Mouse (Mus musculus): ENCODE results near the gene Plekhg5. TPM values are rescaled to one million over a fixed set of nuclear protein-coding genes. Genes with fewer than 3 reads are reported as not detected.

The Plekhg5 gene
- polyA plus RNA-seq, 1 experiment from 2014 or later = 5.0 TPM

- Histone ChIP-seq H3K4me2 (ENCODE audit: low read length) (peak overlapping the region; percentile 34), H3K9ac (ENCODE audit: low read length) (no peak overlapping the region), H3K4me1 (ENCODE audit: control insufficient read depth, insufficient read depth, low read length) (peaks cover under 1% of the 10 kb centered on the region), H3K27me3 (replicated peaks; ENCODE audit: control insufficient read depth, insufficient read depth, low read length) (peaks cover 98% of the 10 kb centered on the region), H3K27ac (ENCODE audit: low read depth, low read length) (no peak overlapping the region), H3K9me3 (replicated peaks; ENCODE audit: control insufficient read depth, low read length) (no peaks in the 10 kb centered on the region), H3K4me3 (ENCODE audit: low read depth, low read length) (peak overlapping the region; percentile 10; the same call in 1 of the 2 replicates), H3K36me3 (ENCODE audit: control insufficient read depth, insufficient read depth, low read length) (no peaks in the 10 kb centered on the region)
- DNase-seq (ENCODE audit: low spot score) (no peak), ATAC-seq (no peak)
- WGBS = 3% methylated on average over 56 of the region's 56 CpGs
These were observed 53.1 kb downstream of the Plekhg5 start for GRCm38 (mm10) chr4:152125161-152126025.

DNA sequence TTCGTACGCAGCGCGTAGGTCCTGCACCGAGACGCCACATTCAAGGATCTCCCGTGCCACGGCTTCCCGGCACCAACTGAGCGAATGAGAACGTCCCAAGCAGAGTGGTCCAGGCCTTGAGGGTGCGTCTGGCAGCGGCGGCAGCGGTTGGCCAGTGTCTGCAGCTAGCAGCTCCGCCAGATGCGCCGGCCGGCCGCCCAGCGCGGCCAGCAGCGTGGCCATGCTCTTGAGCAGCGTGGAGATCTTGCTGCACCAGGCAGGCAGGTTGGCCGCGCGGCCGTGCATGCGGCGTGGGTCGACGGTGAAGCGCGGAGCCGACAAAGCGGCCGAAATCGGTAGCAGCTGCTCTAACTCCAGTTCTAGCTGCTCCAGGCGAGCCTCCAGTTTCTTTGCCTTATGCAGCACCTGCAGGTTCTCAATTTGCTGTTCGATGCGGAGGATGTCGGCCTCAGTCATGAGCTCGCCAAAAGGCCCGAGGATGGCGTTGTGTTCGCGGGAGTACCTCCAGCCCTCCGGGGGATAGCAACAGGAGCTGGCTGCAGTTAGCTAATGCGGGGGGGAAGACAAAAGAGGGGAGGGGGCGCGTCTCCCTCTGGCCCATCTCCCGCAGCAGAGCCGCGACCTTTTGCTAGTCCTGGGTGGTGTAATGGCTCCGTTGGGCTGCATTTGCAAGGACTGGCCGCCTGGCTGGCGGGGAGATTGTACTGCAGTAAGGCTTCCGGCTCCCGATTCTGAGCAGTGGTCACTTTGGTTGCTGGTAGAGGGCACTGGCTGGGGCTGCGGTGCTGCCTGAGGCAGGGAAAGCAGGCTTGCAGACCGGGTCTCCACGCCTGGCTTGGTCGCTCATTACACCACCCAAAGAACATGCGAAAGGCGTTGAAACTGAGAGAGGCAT lies 54.0 kb downstream of the Plekhg5 start:
- Histone ChIP-seq H3K4me3 (ENCODE audit: low read depth, low read length) (peak overlapping the region; percentile 10; the same call in 1 of the 2 replicates), H3K9me3 (replicated peaks; ENCODE audit: control insufficient read depth, low read length) (no peaks in the 10 kb centered on the region), H3K27ac (ENCODE audit: low read depth, low read length) (no peak overlapping the region), H3K36me3 (ENCODE audit: control insufficient read depth, insufficient read depth, low read length) (no peaks in the 10 kb centered on the region), H3K27me3 (replicated peaks; ENCODE audit: control insufficient read depth, insufficient read depth, low read length) (peaks cover 99% of the 10 kb centered on the region), H3K4me2 (ENCODE audit: low read length) (peak overlapping the region; percentile 34), H3K9ac (ENCODE audit: low read length) (peak overlapping the region; percentile 21; the same call in 1 of the 2 replicates), H3K4me1 (ENCODE audit: control insufficient read depth, insufficient read depth, low read length) (peaks cover 9% of the 10 kb centered on the region; the same call in 1 of the 2 replicates)
- 3% methylated on average over 65 of the region's 65 CpGs for WGBS
- ATAC-seq (no peak), DNase-seq (ENCODE audit: low spot score) (no peak)

DNA sequence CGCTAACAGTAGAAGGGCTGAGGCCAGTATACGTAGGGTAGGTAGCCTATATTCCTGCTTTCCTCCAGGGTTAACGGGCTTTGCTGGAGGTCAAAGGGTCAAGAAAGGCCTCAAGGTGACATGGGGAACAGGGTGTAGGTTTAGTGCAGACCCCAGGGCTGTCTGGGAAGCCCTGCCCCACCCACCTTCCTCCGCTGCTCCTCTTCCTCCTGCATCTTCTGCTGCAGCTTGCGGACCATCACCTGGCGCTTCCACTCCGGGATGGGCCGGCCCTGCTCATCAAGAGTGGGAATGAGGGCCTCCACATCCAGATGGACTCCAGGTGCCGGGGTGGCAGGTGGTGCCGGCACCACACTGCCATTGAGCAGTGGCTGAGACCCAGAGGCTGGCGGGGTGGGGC lies 55.6 kb downstream of the Plekhg5 start:
- Histone ChIP-seq H3K27ac (ENCODE audit: low read depth, low read length) (no peak overlapping the region), H3K4me1 (ENCODE audit: control insufficient read depth, insufficient read depth, low read length) (peaks cover 9% of the 10 kb centered on the region; the same call in 1 of the 2 replicates), H3K9ac (ENCODE audit: low read length) (no peak overlapping the region), H3K4me2 (ENCODE audit: low read length) (no peak overlapping the region), H3K4me3 (ENCODE audit: low read depth, low read length) (no peak overlapping the region), H3K36me3 (ENCODE audit: control insufficient read depth, insufficient read depth, low read length) (no peaks in the 10 kb centered on the region), H3K27me3 (replicated peaks; ENCODE audit: control insufficient read depth, insufficient read depth, low read length) (peaks cover 100% of the 10 kb centered on the region), H3K9me3 (replicated peaks; ENCODE audit: control insufficient read depth, low read length) (no peaks in the 10 kb centered on the region)
- DNase-seq (ENCODE audit: low spot score) (no peak), ATAC-seq (no peak)
- WGBS = 79% methylated on average over 11 of the region's 11 CpGs

- H3K4me2 ChIP-seq (ENCODE audit: low read length) = no peak overlapping the region
- H3K9ac ChIP-seq (ENCODE audit: low read length) = no peak overlapping the region
- H3K4me3 ChIP-seq (ENCODE audit: low read depth, low read length) = no peak overlapping the region
- ATAC-seq (no peak), DNase-seq (ENCODE audit: low spot score) (no peak)
- H3K36me3 ChIP-seq (ENCODE audit: control insufficient read depth, insufficient read depth, low read length) = no peaks in the 10 kb centered on the region
- 53% methylated on average over 5 of the region's 5 CpGs for WGBS
- no peak overlapping the region for H3K27ac ChIP-seq (ENCODE audit: low read depth, low read length)
- H3K4me1 ChIP-seq (ENCODE audit: control insufficient read depth, insufficient read depth, low read length) = peaks cover 9% of the 10 kb centered on the region; the same call in 1 of the 2 replicates
- H3K9me3 ChIP-seq (replicated peaks; ENCODE audit: control insufficient read depth, low read length) = no peaks in the 10 kb centered on the region
- H3K27me3 ChIP-seq (replicated peaks; ENCODE audit: control insufficient read depth, insufficient read depth, low read length) = peaks cover 96% of the 10 kb centered on the region
These were observed 56.5 kb downstream of the Plekhg5 start for GRCm38 (mm10) chr4:152128784-152129183.

DNA sequence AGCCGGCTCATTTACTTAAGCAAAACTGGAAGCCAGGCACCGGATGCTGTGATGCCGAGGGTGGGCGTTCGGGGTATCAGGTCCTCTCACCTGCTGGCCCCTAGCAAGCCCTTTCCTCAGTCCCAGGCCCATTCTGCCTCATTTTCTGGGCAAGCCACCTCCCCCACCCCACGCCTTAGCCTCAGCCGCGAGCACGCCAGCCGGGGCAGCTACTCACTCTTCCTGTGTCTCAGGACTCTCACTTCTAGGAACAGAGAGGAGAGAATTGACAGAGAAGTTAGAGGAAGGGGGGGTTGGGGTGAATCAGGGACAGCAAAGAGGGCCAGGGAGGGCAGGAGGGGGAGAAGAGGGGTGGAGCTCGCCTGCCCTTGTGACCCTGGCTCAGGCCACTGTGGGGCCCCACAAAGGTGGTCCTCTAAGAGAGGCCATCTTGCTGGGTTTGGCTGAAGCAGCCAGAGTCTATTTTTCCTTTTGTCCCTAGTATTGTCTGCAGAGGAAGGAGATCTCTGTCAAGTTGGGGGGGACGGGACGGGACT lies 57.2 kb downstream of the Plekhg5 start:
- DNase-seq (ENCODE audit: low spot score) (no peak), ATAC-seq (no peak)
- H3K4me1 ChIP-seq (ENCODE audit: control insufficient read depth, insufficient read depth, low read length) = peaks cover 9% of the 10 kb centered on the region; the same call in 1 of the 2 replicates
- no peak overlapping the region for H3K4me3 ChIP-seq (ENCODE audit: low read depth, low read length)
- H3K9ac ChIP-seq (ENCODE audit: low read length) = no peak overlapping the region
- H3K4me2 ChIP-seq (ENCODE audit: low read length) = no peak overlapping the region
- peaks cover 90% of the 10 kb centered on the region for H3K27me3 ChIP-seq (replicated peaks; ENCODE audit: control insufficient read depth, insufficient read depth, low read length)
- WGBS = 23% methylated on average over 13 of the region's 13 CpGs
- H3K9me3 ChIP-seq (replicated peaks; ENCODE audit: control insufficient read depth, low read length) = no peaks in the 10 kb centered on the region
- no peak overlapping the region for H3K27ac ChIP-seq (ENCODE audit: low read depth, low read length)
- H3K36me3 ChIP-seq (ENCODE audit: control insufficient read depth, insufficient read depth, low read length) = no peaks in the 10 kb centered on the region

GRCm38 (mm10) chr4:152130771-152131653 lies 58.7 kb downstream of the Plekhg5 start:
- peak overlapping the region; percentile 32; the same call in 1 of the 2 replicates for H3K9ac ChIP-seq (ENCODE audit: low read length)
- peaks cover 74% of the 10 kb centered on the region for H3K27me3 ChIP-seq (replicated peaks; ENCODE audit: control insufficient read depth, insufficient read depth, low read length)
- ATAC-seq = peak; percentile 76
- no peak overlapping the region for H3K27ac ChIP-seq (ENCODE audit: low read depth, low read length)
- DNase-seq (ENCODE audit: low spot score) = peak; percentile 57
- H3K4me2 ChIP-seq (ENCODE audit: low read length) = peak overlapping the region; percentile 50
- H3K4me3 ChIP-seq (ENCODE audit: low read depth, low read length) = peak overlapping the region; percentile 25
- peaks cover 9% of the 10 kb centered on the region; the same call in 1 of the 2 replicates for H3K4me1 ChIP-seq (ENCODE audit: control insufficient read depth, insufficient read depth, low read length)
- no peaks in the 10 kb centered on the region for H3K36me3 ChIP-seq (ENCODE audit: control insufficient read depth, insufficient read depth, low read length)
- under 1% methylated on average over 82 of the region's 85 CpGs for WGBS
- H3K9me3 ChIP-seq (replicated peaks; ENCODE audit: control insufficient read depth, low read length) = no peaks in the 10 kb centered on the region

GRCm38 (mm10) chr4:152131809-152132771 lies 59.8 kb downstream of the Plekhg5 start:
- Histone ChIP-seq H3K27me3 (replicated peaks; ENCODE audit: control insufficient read depth, insufficient read depth, low read length) (peaks cover 63% of the 10 kb centered on the region), H3K36me3 (ENCODE audit: control insufficient read depth, insufficient read depth, low read length) (no peaks in the 10 kb centered on the region), H3K4me1 (ENCODE audit: control insufficient read depth, insufficient read depth, low read length) (peaks cover 9% of the 10 kb centered on the region; the same call in 1 of the 2 replicates), H3K4me2 (ENCODE audit: low read length) (peak overlapping the region; percentile 50), H3K4me3 (ENCODE audit: low read depth, low read length) (0 out of 2 replicates have a peak overlapping the region, but pooled peaks have one; percentile 5), H3K9ac (ENCODE audit: low read length) (no peak overlapping the region), H3K27ac (ENCODE audit: low read depth, low read length) (no peak overlapping the region), H3K9me3 (replicated peaks; ENCODE audit: control insufficient read depth, low read length) (no peaks in the 10 kb centered on the region)
- WGBS = 2% methylated on average over 50 of the region's 50 CpGs
- DNase-seq (ENCODE audit: low spot score) = peak; percentile 55
- no peak for ATAC-seq
